Mouse (Mus musculus) ES-E14 (cell line): Measurements from ENCODE around the gene Uxs1.

Source experiments
- CHD2 ChIP-seq: IDR thresholded peaks from 2 replicates; pipeline ENCODE4 v1.6.1; 2014; ENCODE audit warnings: mild to moderate bottlenecking, low read depth, low read length, inconsistent platforms
- HCFC1 ChIP-seq: IDR thresholded peaks from 2 replicates; pipeline ENCODE4 v1.6.1; 2012; ENCODE audit warnings: low read length, inconsistent platforms, borderline replicate concordance; ENCODE audit not compliant: insufficient read depth
- MAFK ChIP-seq: IDR thresholded peaks from 2 replicates; pipeline ENCODE4 v1.6.1; 2014; ENCODE audit warnings: mild to moderate bottlenecking, low read depth, low read length, inconsistent platforms; ENCODE audit not compliant: insufficient read depth
- ZC3H11A ChIP-seq: IDR thresholded peaks from 2 replicates; pipeline ENCODE4 v1.6.1; 2012; ENCODE audit warnings: low read depth, mild to moderate bottlenecking, inconsistent platforms, low read length, borderline replicate concordance
- ZNF384 ChIP-seq: IDR thresholded peaks from 2 replicates; pipeline ENCODE4 v1.6.1; 2012; ENCODE audit warnings: low read depth, low read length, inconsistent platforms

GRCm38 (mm10) chr1:43823406-43823805, 4.2 kb downstream of the Uxs1 start:
- TF ChIP-seq ZNF384 (no peak), ZC3H11A (no peak), MAFK (no peak), CHD2 (no peak), HCFC1 (no peak)
